Mouse (Mus musculus) thymus, postnatal 4 days (tissue): ENCODE data around the gene Plxnb3.

Experiments
- DNase-seq: peaks from one replicate; pipeline ENCODE4 v3.0.0; 2021

Gene Plxnb3

DNA sequence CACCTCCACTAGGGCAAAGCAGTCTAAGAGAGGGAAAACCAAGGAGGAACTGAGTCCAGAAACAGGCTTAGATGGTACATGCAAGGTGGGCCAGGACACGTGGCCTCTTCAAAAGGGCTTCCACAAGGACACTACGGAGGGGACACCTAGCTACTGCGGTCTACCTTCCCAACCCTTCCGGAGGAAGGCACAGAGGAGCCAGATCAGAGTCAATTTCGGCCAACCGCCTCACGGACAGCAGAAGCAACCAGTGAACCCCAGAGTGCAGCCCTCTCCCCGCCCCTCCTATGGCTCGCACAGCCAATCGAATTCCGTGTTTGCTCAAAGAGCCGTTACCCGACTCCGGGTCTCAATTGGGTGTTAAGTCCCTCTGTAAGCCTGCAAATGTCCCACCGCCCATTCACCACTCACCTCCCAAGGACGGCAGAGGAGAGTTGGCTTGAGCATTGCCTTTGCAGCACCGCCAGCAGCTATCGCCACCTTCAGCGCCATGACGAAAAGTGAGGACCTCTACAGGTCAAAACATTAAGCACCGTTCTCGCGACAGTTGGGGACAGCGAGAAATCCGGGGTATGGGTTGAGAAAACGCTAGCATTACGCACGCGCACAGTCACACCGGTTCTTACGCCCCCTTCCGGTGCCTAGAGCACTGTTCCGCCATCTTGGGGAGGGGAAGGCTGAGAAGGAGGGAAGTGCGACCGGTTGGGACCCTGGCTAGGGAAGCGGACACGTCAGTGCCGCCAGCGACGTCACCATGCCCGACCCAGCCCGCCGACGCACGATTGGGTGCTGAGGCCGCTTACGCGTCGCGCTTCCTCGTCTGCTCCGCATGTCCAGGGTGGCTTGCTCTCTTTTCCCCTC is 29.7 kb downstream of the Plxnb3 start, which contains the start of the genes Idh3g and Ssr4:
Gene Idh3g (minus strand): TSS at position 534 of the 861 bp plus-strand sequence.
Gene Ssr4 (plus strand): TSS at position 665 of the 861 bp plus-strand sequence.
- peak; percentile 91 for DNase-seq

DNA sequence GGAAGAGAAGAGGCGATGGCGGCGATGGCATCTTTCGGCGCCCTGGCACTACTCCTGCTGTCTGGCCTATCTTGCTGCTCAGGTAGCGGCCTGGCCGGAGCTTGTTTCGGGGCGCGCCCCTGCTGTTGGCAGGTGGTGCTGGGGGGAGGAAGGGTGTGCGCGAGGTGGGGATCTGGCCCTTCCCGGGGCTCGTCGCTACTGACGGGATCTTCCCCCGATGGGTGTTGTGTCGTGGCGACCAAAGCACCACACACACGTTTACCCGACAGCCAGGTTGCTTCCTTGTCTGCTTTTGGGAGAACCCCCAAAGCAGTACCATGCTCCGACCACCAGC is 30.3 kb downstream of the Plxnb3 start:
- DNase-seq, result no peak

DNA sequence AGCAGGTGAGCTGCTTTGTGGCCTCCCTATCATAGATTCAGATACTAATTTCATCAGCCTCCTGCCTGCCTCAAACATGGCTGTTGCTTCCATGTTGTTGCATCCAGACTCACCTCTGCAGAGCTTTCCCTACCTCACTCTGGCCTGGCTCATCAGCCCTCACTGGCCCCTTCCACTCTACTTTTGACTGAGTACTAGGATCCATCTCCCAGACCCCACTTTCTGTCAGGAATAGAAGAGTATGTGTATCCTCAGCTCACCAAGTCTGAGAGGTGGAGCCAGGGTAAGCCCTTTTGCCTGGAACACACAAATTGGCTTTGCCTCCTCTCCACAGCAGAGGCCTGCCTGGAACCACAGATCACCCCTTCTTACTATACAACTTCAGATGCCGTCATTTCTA is 31.6 kb downstream of the Plxnb3 start:
- DNase-seq, result no peak

GRCm38 (mm10) chrX:73793039-73793438 is 36.1 kb downstream of the Plxnb3 start:
- DNase-seq, result no peak

DNA sequence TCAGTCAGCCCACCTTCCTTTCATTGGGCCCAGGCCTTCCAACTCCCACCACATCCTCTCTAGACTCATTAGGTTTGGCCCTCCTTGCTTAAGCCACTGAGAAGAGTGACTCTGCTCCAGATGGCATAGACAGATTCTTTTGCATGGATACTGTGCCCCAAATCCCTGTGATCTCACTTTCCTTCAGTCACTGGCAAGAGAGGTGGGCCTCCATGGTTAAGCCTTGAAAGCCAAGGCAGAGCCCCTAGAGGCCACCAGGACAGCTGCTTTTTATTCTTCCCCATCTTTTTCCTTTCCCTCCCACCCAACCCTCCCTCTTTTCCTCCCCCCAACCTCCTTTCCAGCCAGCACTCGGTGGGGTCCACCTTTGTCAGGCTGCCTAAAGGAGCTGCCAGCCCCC is 36.6 kb downstream of the Plxnb3 start:
- no peak for DNase-seq

DNA sequence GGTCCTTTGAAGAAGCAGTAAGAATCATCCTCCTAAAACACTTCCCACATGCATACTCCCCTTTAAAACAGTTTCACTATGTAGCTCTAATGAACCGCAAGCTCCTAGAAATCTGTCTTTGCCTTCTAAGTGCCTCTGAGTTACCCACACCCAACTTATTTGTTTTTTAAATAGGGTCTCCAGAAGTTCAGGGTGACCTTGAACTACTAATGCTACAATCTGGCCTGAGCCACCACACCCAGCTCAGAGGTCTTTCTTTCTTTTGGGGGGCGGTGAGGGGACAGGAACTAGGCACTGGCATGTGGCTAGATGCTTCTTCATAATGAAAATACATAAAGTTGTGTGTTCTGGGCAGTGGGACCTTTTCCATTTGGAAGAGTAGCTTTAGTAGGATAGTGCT is 40.6 kb downstream of the Plxnb3 start:
- DNase-seq, result no peak

DNA sequence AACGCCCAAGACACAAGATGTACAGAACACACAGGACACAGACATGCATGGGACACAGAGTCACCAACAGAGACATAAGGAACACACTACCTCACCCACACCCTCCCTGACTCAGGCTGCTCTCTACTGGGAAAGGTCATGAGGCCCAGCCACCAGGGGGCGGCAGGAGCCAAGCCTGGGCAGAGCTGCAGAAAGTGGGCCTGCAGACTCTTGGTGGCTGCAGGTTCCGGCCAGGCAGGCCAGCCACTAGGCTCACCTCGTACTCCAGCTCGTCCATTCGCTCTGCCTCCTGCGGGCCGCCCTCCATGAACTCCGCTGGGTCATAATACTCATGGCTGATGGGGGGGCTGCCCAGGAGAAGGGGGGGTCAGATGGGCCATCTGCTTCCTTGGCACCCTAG is 41.6 kb downstream of the Plxnb3 start:
- DNase-seq, result peak; percentile 88

- no peak for DNase-seq
Measured at GRCm38 (mm10) chrX:73805814-73806213, 48.9 kb downstream of the Plxnb3 start.

- DNase-seq, result peak; percentile 56
Measured at GRCm38 (mm10) chrX:73815072-73815471, 58.2 kb downstream of the Plxnb3 start.

DNA sequence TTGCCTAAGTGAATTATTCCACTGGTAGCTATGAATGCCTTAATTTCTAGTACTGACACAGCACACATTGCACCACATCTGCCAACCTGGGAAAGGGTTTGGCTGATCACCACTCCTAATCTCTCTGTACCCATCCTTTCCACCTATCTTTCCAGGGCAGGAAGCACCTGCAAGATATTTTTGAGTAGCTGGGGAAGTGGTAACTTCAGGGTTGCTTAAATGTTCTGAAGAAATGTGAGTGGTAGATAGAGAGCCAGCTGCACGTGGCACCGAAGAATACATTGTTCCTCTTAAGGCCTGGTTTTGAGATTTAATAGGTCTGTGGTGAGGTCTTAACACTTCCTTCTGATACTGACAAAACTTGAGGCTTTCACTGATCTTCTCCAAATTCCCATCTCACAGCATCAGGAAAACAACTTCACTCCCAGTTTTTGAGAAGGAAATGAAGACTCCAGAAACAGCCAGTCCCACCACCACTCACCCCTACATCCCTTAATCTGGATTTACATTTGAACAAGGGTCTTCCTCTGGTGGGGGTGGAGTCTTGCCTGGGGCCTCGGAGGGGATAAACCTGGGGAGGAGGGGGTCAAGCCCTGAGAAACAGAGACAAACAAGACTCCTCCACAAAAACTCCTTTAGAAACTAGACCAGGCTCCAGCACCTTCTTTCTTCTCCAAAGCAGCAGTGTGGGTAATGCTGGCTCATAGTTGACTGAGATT is 59.9 kb downstream of the Plxnb3 start:
- DNase-seq, result no peak
